Mouse (Mus musculus) ES-E14 (cell line): ENCODE data around the gene Eif4ebp2.

Source experiments
- CHD2 ChIP-seq: IDR thresholded peaks from 2 replicates; pipeline ENCODE4 v1.6.1; 2014; ENCODE audit warnings: mild to moderate bottlenecking, low read depth, low read length, inconsistent platforms
- HCFC1 ChIP-seq: IDR thresholded peaks from 2 replicates; pipeline ENCODE4 v1.6.1; 2012; ENCODE audit warnings: low read length, inconsistent platforms, borderline replicate concordance; ENCODE audit not compliant: insufficient read depth
- MAFK ChIP-seq: IDR thresholded peaks from 2 replicates; pipeline ENCODE4 v1.6.1; 2014; ENCODE audit warnings: mild to moderate bottlenecking, low read depth, low read length, inconsistent platforms; ENCODE audit not compliant: insufficient read depth
- ZC3H11A ChIP-seq: IDR thresholded peaks from 2 replicates; pipeline ENCODE4 v1.6.1; 2012; ENCODE audit warnings: low read depth, mild to moderate bottlenecking, inconsistent platforms, low read length, borderline replicate concordance
- ZNF384 ChIP-seq: IDR thresholded peaks from 2 replicates; pipeline ENCODE4 v1.6.1; 2012; ENCODE audit warnings: low read depth, low read length, inconsistent platforms

- TF ChIP-seq ZNF384 (no peak), CHD2 (no peak), ZC3H11A (no peak), HCFC1 (no peak), MAFK (no peak)
These were observed 27.4 kb downstream of the Eif4ebp2 start for GRCm38 (mm10) chr10:61425047-61425446.
